Mouse (Mus musculus) layer of hippocampus, adult 11-12 months (tissue): ENCODE measurements around the gene Grpel1.

ENCODE experiments used
- DNase-seq: peaks from one replicate; pipeline ENCODE4 v3.0.0; 2022; ENCODE audit warnings: low spot score

The Grpel1 gene

GRCm38 (mm10) chr5:36461231-36461630 is 3.6 kb upstream of the Grpel1 start:
- DNase-seq, result no peak

GRCm38 (mm10) chr5:36462810-36463209 is 2.0 kb upstream of the Grpel1 start:
- peak; percentile 82 for DNase-seq

- DNase-seq, result no peak
Measured at GRCm38 (mm10) chr5:36463391-36463790, 1.4 kb upstream of the Grpel1 start.

GRCm38 (mm10) chr5:36465889-36466288 is 1.1 kb downstream of the Grpel1 start:
- no peak for DNase-seq

- DNase-seq, result no peak
Measured at GRCm38 (mm10) chr5:36471206-36471605, 6.4 kb downstream of the Grpel1 start.

- DNase-seq, result no peak
Measured at GRCm38 (mm10) chr5:36472876-36473655, 8.3 kb downstream of the Grpel1 start.

- DNase-seq, result peak; percentile 81
Measured at GRCm38 (mm10) chr5:36474283-36474682, 9.5 kb downstream of the Grpel1 start.

- DNase-seq, result no peak
Measured at GRCm38 (mm10) chr5:36477486-36477885, 12.7 kb downstream of the Grpel1 start.

GRCm38 (mm10) chr5:36478540-36479420 is 14.0 kb downstream of the Grpel1 start:
- no peak for DNase-seq

GRCm38 (mm10) chr5:36479735-36480134 is 14.9 kb downstream of the Grpel1 start:
- no peak for DNase-seq

- DNase-seq, result no peak
Measured at GRCm38 (mm10) chr5:36480398-36480797, 15.6 kb downstream of the Grpel1 start.

- DNase-seq, result no peak
Measured at GRCm38 (mm10) chr5:36481114-36481513, 16.3 kb downstream of the Grpel1 start.

- DNase-seq, result peak; percentile 29
Measured at GRCm38 (mm10) chr5:36483203-36484101, 18.7 kb downstream of the Grpel1 start.

- peak; percentile 99 for DNase-seq
Measured at GRCm38 (mm10) chr5:36484171-36484990, 19.6 kb downstream of the Grpel1 start, which contains the start of the genes Tada2b and Ccdc96. Tada2b (minus strand) TSS chr5:36484285. Ccdc96 (plus strand) TSS chr5:36484588.

- no peak for DNase-seq
Measured at GRCm38 (mm10) chr5:36485306-36485705, 20.5 kb downstream of the Grpel1 start.

- DNase-seq, result no peak
Measured at GRCm38 (mm10) chr5:36489225-36489624, 24.4 kb downstream of the Grpel1 start.

GRCm38 (mm10) chr5:36493919-36494318 is 29.1 kb downstream of the Grpel1 start:
- peak; percentile 53 for DNase-seq

- no peak for DNase-seq
Measured at GRCm38 (mm10) chr5:36494709-36495108, 29.9 kb downstream of the Grpel1 start.

- DNase-seq, result no peak
Measured at GRCm38 (mm10) chr5:36505235-36505634, 40.4 kb downstream of the Grpel1 start.

GRCm38 (mm10) chr5:36505643-36506042 is 40.8 kb downstream of the Grpel1 start:
- no peak for DNase-seq

- no peak for DNase-seq
Measured at GRCm38 (mm10) chr5:36508351-36508750, 43.6 kb downstream of the Grpel1 start.
